Mouse (Mus musculus): ENCODE results near the gene Cdr2. TPM values are rescaled to one million over a fixed set of nuclear protein-coding genes. Genes with fewer than 3 reads are reported as not detected.
"Not testable (repeated sequence)": the region's sequence is repeated elsewhere in the genome, so short reads cannot be mapped to it uniquely, and the experiment has no call there.

Gene Cdr2
- 15.8 and 16.0 TPM in 2 replicates for polyA plus RNA-seq (2016; fragmentation: Nextera tagmentation; extraction: Ambion mirVana)

DNA sequence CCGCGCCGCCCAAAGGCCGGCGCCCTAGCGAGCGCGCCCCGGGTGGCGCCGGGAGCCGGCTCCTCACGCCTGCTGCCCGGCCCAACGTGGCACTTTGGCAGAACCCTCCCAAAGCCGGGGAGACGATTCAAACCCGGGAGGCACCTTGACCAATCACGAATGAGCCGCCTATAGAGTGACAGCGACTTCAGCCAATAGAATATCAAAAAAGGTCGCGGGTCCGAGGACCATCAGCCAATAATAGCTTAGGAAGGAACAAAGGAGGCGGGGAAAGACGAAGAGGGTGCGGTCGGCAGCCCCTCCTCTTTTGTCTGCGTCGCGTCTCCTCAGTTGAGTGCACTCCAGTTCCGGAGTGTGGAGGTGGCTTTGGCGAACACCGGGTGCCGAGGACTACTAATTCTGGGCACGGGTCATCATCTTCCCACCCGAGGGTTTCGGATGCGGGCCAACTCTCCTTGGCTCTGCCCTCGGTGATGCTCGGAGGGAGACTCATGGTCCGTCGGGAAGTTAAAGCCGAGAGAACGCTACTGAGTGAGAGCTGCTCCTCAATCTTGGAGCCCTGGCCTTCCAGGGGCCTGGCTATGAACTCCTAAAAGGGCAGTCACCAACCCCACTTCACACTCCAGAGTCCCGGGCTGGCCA lies at the start of gene Cdr2, which contains the start of gene Mfsd13b:
Gene Cdr2, minus strand, starts transcription at position 113 of the 642 bp plus-strand sequence.
Gene Mfsd13b, plus strand, starts transcription at position 310 of the 642 bp plus-strand sequence.
- Histone ChIP-seq H3K27me3 (no peaks in the 10 kb centered on the region), H3K9me3 (no peaks in the 10 kb centered on the region), H3K4me2 (peak within 1 kb of the TSS; percentile 80), H3K36me3 (no peaks in the 10 kb centered on the region), H3K4me3 (replicated peaks) (peak within 1 kb of the TSS; percentile 95), H3K4me1 (replicated peaks) (peaks cover 12% of the 10 kb centered on the region), H3K9ac (replicated peaks) (peak within 1 kb of the TSS; percentile 83), H3K27ac (peak within 1 kb of the TSS; percentile 84)
- under 1% methylated on average over 46 of the region's 46 CpGs for WGBS
- peak; percentile 93 for ATAC-seq (ENCODE audit: insufficient number of reproducible peaks, insufficient read depth, low FRiP score, low TSS enrichment, low read depth)

DNA sequence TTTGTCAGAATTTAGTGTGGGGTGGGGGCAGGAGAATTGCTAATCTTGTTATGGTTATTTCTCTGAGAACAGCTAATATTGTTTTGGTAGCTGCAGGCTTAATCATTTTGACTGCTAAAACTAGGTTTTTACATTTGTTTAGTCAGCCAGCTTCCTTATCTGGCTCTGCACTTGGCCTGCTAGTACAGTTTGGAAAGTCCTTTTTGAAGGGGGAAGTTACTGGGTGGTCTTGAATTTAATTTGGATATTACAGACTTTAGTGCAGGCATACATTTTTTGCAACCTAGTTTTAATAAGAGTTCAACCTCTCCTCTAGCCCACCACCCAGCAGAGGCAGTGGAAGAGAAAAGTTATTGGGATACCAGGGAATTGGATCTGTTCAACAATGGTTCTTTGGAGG lies 47.8 kb upstream of the Cdr2 start:
- H3K4me3 ChIP-seq (replicated peaks); H3K36me3 ChIP-seq; H3K4me2 ChIP-seq; H3K27me3 ChIP-seq; H3K27ac ChIP-seq; H3K9me3 ChIP-seq; ATAC-seq (ENCODE audit: insufficient number of reproducible peaks, insufficient read depth, low FRiP score, low TSS enrichment, low read depth); H3K4me1 ChIP-seq (replicated peaks); H3K9ac ChIP-seq (replicated peaks): not testable (repeated sequence)

DNA sequence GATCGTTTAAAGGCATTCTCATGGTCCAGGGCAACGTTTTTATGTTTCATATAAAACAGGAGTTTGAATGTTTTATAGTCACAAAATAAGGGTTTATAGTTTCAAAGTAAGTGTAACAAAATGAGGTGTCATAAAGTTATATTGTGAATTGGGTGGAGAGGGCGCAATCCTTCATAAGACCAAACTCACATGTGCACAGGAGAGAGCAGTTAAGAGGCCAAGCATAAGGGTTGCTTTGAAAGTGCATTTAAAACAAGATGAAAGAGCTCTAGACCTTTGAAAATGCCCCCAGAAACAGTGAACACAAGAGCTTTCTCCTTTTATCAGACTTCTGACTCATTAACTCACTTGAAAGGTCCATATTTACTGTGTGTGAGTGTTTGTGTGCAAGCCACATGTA lies 44.2 kb upstream of the Cdr2 start:
- Histone ChIP-seq H3K9me3 (no peaks in the 10 kb centered on the region), H3K27ac (no peak overlapping the region), H3K27me3 (no peaks in the 10 kb centered on the region; the same call in 1 of the 2 replicates), H3K9ac (replicated peaks) (no peak overlapping the region), H3K36me3 (no peaks in the 10 kb centered on the region), H3K4me3 (replicated peaks) (no peak overlapping the region), H3K4me2 (no peak overlapping the region), H3K4me1 (replicated peaks) (peaks cover 3% of the 10 kb centered on the region; the same call in 1 of the 2 replicates)
- ATAC-seq (ENCODE audit: insufficient number of reproducible peaks, insufficient read depth, low FRiP score, low TSS enrichment, low read depth), result peak; percentile 71; the same call in 1 of the 2 replicates
- WGBS, result 27% methylated on average over 3 of the region's 3 CpGs

DNA sequence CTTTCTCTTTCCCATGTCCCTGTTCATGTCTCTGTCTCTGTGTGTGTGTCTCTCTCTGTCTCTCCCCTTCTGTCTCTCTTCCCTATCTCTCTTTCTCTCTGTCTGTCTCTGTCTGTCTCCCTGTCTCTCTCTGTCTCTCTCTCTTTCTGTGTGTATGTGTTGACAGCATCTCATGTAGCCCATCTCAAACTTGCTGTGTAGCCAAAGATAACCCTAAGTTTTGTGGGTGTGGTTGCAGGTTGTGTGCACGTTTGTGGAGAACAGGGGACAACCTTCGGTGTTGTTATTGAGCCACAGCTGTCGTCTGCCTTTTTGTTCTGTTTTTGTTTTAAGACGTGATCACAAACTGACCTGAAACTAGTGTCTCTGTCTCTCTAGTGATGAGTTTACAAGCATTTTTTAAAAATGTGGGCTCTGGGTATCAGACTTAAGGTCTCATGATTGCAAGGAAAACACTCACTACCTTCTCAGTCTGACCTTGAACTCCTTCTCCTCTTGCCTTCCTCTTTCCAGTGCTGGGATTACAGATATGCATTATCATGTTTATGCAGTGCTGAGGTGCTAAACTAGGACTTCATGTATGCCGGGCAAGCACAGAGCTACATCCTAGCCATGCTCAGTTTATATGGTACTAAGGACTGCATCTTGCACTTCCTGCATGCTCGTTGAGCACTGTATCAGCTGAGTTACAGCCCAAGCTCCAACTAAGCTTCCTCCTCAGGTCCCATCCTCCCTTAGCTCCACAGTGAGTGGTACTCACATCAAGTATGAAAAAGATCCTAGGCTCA lies 43.3 kb upstream of the Cdr2 start:
- WGBS, result 72% methylated on average over 6 of the region's 6 CpGs

DNA sequence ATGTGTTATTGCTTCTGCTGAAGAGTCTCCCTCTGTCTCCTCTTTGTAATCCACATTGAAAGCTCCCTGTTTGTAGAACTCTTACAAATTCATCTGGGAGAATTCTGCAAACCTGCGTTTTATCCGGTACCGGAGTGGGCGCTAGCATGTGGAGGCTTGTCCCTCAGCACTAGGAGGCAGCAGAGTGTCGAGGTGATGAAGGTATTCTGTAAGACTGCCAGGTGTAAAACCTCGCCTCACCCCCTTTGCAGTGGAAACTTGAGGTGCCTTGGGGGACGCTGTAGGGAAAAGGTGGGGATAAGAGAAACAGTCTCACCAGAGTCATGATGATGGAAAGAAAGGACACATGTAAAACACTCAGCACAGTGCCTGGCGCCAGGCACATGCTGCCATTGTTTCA lies 38.2 kb upstream of the Cdr2 start:
- Histone ChIP-seq H3K36me3 (no peaks in the 10 kb centered on the region), H3K9ac (replicated peaks) (no peak overlapping the region), H3K4me1 (replicated peaks) (no peaks in the 10 kb centered on the region), H3K27me3 (no peaks in the 10 kb centered on the region), H3K4me3 (replicated peaks) (no peak overlapping the region), H3K9me3 (no peaks in the 10 kb centered on the region), H3K4me2 (no peak overlapping the region), H3K27ac (no peak overlapping the region)
- 37% methylated on average over 8 of the region's 8 CpGs for WGBS
- ATAC-seq (ENCODE audit: insufficient number of reproducible peaks, insufficient read depth, low FRiP score, low TSS enrichment, low read depth), result no peak

More for the DNA sequence above, 43.3 kb upstream of the Cdr2 start:
- no peaks in the 10 kb centered on the region for H3K9me3 ChIP-seq
- H3K4me3 ChIP-seq (replicated peaks), result no peak overlapping the region
- H3K4me1 ChIP-seq (replicated peaks), result peaks cover 3% of the 10 kb centered on the region; the same call in 1 of the 2 replicates
- no peak for ATAC-seq (ENCODE audit: insufficient number of reproducible peaks, insufficient read depth, low FRiP score, low TSS enrichment, low read depth)
- H3K27ac ChIP-seq, result no peak overlapping the region
- H3K27me3 ChIP-seq, result no peaks in the 10 kb centered on the region
- no peak overlapping the region for H3K9ac ChIP-seq (replicated peaks)
- H3K4me2 ChIP-seq, result no peak overlapping the region
- no peaks in the 10 kb centered on the region for H3K36me3 ChIP-seq

DNA sequence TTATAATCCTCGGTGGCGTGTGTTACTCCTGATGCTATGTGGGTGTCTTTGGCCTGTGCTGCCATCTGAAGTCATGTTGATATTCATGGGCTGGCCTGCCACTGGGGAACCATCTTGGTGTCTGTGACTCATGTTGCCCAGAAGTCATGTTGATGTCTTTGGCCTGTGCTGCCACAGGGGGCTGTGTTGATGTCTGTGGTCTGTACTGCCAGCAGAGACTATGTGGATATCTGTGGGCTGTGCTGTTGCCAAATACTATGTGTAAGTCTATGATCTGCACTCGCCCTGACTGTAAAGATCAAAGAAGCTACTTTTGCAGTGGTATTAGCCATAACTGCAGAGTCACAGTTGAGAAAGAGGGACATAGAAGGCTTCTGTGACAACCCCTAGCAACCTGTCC lies 36.7 kb upstream of the Cdr2 start:
- no peak overlapping the region for H3K4me3 ChIP-seq (replicated peaks)
- WGBS, result 90% methylated on average over 3 of the region's 3 CpGs
- no peaks in the 10 kb centered on the region for H3K36me3 ChIP-seq
- H3K9me3 ChIP-seq, result no peaks in the 10 kb centered on the region
- ATAC-seq (ENCODE audit: insufficient number of reproducible peaks, insufficient read depth, low FRiP score, low TSS enrichment, low read depth), result no peak
- H3K4me1 ChIP-seq (replicated peaks), result no peaks in the 10 kb centered on the region
- H3K27ac ChIP-seq, result no peak overlapping the region
- H3K27me3 ChIP-seq, result no peaks in the 10 kb centered on the region
- no peak overlapping the region for H3K9ac ChIP-seq (replicated peaks)
- H3K4me2 ChIP-seq, result no peak overlapping the region

DNA sequence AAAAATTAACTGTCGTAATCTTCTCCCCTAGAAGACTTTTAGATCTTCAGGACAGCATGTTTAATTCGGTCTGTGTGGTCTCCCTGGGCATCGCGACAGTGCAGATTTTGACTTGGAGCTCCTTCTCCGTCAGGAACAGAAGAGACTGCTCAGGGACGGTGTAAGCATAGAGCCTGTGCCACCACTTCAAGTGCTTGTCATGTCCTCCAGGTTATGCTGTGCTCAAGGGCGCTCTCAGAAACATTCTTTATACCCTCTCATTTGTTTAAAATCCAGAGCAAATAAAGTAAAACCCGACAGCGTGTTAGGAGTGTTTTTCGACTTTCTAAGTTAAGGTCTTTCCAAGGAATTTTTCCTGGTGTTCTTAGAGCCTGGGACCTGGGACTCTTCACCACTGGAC lies 32.4 kb upstream of the Cdr2 start:
- H3K4me1 ChIP-seq (replicated peaks), result peaks cover 21% of the 10 kb centered on the region
- WGBS, result 90% methylated on average over 10 of the region's 10 CpGs
- no peaks in the 10 kb centered on the region for H3K9me3 ChIP-seq
- no peaks in the 10 kb centered on the region for H3K36me3 ChIP-seq
- H3K4me3 ChIP-seq (replicated peaks), result no peak overlapping the region
- H3K27me3 ChIP-seq, result no peaks in the 10 kb centered on the region
- no peak for ATAC-seq (ENCODE audit: insufficient number of reproducible peaks, insufficient read depth, low FRiP score, low TSS enrichment, low read depth)
- H3K27ac ChIP-seq, result no peak overlapping the region
- no peak overlapping the region for H3K4me2 ChIP-seq
- no peak overlapping the region for H3K9ac ChIP-seq (replicated peaks)

DNA sequence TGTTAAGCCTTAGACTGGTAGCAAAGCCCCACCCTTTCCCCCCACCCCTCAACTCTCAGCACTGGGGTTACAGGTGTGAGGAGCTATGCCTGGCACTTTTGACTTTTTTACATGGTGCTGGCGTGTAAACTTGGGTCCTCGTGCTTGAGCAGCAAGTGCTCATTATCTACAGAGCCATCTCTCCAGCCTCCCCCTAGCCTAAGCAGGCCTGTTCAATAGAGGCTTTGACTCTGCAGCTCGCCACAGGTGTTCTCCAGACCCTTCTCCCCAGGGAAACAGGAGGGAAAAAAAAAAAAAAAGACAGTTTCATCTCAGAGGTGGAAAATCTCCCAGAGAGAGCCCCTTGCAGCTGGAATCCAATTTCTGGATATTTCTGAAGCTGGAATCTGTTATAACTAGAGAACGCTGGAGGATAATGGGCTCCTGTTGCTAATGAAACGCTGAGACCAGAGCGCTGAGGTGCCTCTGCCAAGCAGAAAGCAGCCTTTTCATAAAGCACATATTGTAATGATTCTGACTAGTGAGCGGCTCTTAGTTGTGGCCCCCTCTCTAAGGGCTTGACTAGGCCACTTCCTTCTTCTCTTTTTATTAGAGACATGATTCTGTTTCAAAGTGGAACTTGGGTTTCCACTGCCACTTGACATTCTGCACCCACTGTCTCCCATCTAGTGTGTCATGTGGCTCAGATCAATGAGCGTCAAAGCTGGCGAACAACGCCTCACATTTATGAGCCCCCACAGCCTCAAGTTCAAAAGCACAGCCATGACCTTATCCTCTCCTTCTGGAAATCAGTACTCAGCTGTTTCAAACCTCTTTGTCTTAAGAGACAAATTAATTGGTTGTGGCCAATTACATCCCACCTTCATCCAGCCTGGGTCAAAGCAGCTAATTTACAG lies 29.9 kb upstream of the Cdr2 start:
- Histone ChIP-seq H3K9me3 (no peaks in the 10 kb centered on the region), H3K4me3 (replicated peaks) (no peak overlapping the region), H3K4me2 (peak overlapping the region; percentile 21), H3K36me3 (no peaks in the 10 kb centered on the region), H3K9ac (replicated peaks) (no peak overlapping the region), H3K27ac (peak overlapping the region; percentile 85), H3K27me3 (no peaks in the 10 kb centered on the region), H3K4me1 (replicated peaks) (peaks cover 21% of the 10 kb centered on the region)
- ATAC-seq (ENCODE audit: insufficient number of reproducible peaks, insufficient read depth, low FRiP score, low TSS enrichment, low read depth), result peak; percentile 85
- 11% methylated on average over 10 of the region's 10 CpGs for WGBS

DNA sequence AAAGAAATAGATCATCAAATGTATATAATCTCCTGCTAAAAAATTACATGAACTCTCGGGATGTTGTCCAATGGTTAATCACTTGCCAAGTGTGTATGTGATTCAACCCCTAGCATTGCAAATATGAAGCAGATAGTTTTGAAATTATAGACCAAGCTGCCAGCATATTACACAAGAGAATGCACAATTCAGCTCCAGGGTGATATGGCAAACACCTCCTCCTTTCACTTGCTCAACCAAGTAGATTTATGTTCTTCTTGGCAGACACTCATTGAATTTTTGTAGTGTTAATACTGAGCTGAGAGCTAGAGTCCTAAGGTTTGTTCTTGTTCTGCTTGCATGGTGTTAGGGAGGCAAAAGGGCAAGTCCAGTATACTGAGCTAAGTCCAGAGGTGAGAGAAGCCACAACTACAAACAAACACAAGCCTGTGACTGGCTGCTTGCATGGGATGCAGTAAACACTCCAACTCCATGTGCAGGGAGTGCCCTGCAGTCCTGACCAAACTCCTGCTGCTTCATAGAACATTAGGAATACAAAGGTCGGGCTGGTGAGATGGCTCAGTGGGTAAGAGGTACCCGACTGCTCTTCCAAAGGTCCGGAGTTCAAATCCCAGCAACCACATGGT lies 21.8 kb upstream of the Cdr2 start:
- ATAC-seq (ENCODE audit: insufficient number of reproducible peaks, insufficient read depth, low FRiP score, low TSS enrichment, low read depth), result no peak
- Histone ChIP-seq H3K4me1 (replicated peaks) (no peaks in the 10 kb centered on the region), H3K4me3 (replicated peaks) (no peak overlapping the region), H3K27ac (no peak overlapping the region), H3K27me3 (no peaks in the 10 kb centered on the region), H3K9me3 (no peaks in the 10 kb centered on the region), H3K9ac (replicated peaks) (no peak overlapping the region), H3K4me2 (no peak overlapping the region), H3K36me3 (no peaks in the 10 kb centered on the region)
- WGBS, result 80% methylated on average over 4 of the region's 4 CpGs

DNA sequence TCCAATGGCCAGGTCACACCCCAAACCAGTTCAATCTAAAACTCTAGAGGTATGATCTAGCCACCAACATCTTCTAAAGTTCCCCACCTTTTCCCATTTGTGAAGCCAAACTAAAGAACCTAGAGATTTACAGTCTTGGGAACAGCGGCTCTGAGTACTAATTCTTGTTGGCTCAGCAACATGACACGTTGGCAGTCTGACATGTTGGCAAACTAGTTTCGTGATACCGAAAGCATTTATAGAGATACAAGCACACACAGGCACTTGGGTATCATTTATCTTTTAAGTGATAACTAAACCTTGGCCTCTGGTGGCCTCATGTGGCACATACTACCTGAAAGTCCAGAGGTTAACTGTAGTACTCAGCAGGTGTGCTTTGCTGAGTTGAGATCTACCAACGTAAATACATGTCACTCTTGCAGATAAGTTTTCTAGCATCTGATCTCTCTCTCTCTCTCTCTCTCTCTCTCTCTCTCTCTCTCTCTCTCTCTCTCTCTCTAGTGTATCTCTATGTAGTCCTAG lies 20.4 kb upstream of the Cdr2 start:
- no peak overlapping the region for H3K4me3 ChIP-seq (replicated peaks)
- no peak overlapping the region for H3K4me2 ChIP-seq
- WGBS, result 80% methylated on average over 5 of the region's 5 CpGs
- no peak overlapping the region for H3K27ac ChIP-seq
- H3K9me3 ChIP-seq, result no peaks in the 10 kb centered on the region
- no peaks in the 10 kb centered on the region for H3K4me1 ChIP-seq (replicated peaks)
- ATAC-seq (ENCODE audit: insufficient number of reproducible peaks, insufficient read depth, low FRiP score, low TSS enrichment, low read depth), result no peak
- H3K9ac ChIP-seq (replicated peaks), result no peak overlapping the region
- H3K27me3 ChIP-seq, result no peaks in the 10 kb centered on the region
- no peaks in the 10 kb centered on the region for H3K36me3 ChIP-seq
